Mouse (Mus musculus) frontal cortex, postnatal 14 days (tissue): Measurements from ENCODE around the gene Atp2b4.

Experiments used
- DNase-seq, 2 experiments: peaks; one replicate each; pipeline ENCODE4 v3.0.0; 2022; ENCODE audit warnings: low spot score in 2 of 2

The Atp2b4 gene

DNA sequence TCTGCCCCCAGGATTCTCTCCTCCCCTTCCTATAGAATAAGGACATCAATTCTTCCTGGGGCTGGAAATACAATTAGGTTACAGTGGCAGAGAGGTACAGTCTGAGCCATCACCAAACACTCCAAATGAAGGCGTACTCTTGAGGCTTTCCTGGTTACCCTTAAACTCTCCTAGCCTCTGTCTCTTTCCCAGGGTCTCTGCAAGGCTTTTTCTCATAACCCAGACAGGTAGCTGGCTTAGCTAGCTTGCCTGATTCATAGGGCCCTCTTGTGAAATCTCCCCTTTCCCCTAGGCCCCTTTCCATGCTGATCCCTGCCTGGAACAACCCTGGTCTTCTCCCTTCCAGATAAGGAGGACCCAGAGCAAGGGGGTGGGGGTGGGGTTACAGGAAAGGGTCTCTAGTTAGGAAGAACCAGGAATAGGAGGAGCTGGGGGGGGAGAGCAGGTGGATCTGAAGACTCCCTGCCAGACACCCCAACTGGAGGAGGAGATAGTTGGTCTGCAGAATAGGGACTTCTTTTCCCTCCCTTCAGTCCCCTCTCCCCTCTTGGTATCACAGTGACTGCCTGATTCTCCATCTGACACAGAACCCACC lies 1.9 kb downstream of the Atp2b4 start:
- DNase-seq, result no peak

DNA sequence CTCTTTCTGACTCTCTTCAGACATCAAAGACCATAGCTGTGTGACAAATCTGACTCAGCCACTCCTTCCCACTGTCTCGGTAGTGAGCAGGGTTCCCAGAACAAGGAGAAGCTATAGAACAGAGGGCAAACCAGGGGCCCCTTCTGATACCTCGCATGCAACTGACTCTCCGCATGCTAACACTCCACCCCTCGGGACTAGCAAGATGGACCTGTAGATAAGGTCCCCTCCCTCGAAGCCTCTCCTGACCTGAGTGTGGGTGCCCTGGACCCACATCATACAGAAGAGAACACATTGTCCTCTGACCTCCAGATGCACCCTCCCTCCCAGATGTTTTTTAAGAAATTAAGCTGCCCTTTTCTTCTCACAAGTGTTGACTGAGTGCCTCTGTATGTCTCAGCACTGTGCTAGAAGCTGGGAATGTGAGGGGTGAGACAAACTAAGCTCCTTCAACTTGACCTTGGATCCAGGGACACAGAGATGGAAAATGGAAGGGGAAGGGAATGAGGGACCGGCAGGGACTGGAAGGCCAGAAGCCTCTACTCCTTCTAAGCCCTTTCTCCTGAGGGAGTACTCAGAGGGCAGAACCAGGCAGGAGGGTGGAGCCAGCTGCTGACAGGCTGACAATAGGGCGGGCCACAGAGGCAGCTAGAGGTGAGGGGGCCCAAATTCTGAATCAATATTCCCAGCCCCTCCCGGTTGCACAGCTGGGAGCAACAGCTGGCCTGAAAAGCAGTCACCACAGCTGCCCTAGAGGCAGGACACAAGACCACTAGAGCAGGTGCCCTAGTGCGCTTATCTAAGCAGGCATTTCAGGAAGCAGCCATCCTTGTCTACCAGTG lies 2.6 kb downstream of the Atp2b4 start:
- DNase-seq, result no peak

DNA sequence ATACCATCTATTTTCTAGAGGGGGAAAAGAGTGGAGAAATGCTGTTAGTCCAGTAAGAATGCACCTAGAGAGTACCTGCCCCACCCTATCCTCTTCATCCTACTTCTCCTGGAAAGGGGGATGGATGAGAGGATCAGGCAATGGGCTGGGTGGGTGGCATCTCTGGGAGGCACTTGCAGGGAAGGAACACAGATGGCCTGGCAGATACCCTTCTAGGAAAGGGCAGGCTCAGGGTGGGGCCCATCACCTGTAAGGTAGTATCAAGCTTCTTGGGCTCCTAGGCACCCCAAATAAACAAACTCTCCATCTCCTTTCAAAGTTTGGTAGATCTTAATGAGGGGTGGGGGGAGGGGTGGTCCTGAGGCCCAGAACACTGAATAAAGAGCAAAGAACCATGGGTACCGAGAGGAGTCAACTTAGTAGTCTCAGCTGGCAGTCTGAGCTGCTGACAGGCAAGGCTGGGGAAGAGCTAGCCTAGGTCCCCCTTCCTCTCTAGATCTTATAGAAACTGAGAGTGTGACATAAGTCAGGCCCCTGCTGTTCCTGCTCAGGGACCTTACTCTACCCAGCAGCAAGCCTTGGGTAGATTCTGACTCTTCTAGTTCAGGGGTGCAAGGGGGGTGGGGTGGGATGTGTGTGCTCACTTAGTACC lies 3.4 kb downstream of the Atp2b4 start:
- no peak for DNase-seq

DNA sequence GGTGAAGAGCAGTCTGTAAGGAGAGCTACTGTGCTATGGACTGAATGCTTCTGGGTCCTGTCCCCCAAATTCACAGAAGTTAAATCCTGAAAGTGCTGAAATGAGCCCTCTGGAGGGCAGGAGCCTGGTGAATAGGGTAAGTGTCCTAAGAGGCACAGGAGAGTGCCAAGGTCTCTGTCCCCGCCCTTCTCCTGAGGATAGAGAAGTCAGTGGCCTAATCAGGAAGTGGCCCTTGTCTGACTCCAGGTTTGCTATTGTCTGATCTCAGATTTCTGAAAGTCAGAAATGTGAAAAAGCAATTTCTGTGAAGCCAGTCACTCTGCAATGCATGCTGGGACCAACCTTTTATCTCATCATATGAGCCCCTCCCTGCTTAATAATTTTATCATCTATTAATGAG lies 7.2 kb downstream of the Atp2b4 start:
- no peak for DNase-seq

DNA sequence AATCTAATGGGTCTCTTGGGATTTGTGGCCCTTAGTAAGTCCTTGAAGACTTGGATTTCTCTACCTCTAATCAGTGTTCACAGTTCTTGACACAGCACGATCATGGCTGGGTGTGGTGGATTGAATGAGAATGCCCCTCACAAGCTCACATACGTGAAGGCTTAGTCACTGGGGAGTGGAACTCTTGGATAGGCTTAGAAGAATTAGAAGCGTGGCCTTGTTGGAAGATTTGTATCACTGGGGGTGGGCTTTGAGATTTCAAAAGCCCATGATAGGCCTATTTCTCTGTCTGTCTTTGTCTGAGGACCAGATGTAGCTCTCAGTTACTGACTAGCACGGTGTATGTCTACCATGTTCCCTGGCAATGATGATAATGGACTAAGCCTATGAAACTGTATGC lies 10.8 kb downstream of the Atp2b4 start:
- no peak for DNase-seq

DNA sequence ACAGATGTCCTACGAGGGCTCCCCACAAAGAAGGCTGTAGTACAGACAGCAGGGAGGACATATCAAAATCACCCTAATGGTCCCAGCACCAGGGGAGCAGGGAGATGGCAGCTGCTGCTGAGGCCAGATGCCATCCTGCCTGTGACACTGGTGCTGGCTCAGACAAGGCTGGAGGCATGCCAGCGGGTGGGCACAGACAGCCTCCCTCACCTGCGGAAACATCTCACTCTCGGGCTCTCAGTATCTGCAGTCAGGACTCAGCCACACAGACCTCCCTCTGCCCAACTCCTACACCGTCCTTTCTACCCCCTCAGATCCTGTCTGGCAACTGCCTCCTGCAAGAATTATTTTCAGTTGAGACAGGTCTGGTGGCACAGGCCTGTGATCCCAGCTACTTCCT lies 12.0 kb downstream of the Atp2b4 start:
- no peak for DNase-seq

DNA sequence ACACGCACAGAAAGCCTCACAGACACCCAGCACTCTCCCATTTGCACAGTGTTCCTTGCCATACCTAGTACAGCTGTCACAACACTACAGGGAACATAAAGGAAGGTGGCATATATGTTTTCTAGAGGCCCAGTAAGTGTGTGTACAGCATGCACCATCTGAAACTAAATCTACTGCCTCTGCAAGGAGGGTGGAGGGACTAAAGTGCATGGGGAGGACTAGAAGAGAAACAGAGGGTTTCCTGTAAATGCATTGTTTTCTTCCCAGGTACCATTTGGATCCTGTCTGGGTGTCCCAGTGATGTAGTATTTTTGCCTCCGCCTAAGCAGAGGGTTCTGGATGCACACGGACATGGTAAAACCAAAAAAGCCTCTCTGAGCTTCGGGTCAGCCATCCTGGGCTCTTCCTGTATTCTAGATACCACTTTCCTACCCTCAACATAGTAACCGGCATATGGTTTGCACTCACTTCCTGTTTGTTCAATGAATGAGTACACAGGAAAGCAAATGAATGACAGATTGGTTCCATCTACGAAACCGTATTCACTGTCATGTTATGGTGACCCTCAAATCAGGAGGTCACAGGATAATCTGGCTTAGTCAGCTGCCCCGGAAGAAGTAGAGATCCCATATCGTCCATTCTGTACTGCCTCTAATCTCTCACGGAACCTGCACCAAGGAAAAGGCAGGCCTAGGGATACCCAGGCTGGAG lies 13.2 kb downstream of the Atp2b4 start:
- no peak for DNase-seq

DNA sequence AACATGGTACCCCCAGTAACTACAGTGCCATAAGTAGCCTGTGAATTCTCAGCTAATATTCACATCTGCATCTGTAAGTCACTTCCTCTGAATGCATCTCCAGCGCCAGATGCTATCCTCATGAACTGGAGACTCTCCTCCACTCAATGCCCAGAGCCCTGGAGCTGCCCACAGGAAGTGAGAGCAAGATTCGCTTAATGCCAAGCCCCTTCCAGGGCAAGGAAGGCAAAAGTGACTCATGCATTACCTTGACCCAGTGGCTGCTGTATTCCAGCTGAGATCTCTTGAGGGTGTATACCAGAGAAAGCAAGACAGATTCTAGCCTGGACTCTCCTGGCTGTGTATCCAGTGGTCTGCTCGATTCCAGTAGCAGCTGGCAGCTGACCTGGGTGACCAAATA lies 16.2 kb downstream of the Atp2b4 start:
- DNase-seq, result no peak

DNA sequence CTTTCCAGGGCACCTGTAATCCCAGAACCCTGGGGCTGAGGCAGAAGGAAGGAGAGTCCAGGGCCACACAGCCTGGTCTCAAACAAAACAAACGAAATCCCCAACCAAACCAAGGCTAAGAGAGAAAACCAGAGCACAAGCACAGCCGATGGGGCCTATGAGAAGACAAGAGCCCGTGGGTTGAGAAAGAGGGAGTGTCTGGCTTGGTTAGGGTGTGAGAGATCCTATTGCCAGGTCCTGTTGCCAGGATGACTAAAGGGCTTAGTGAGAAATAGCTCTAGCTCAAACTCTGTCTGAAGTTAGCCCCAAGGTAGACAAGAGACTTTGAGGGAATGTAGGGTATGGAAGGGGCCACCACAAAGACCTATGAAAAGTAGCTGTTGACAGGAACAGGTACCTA lies 19.3 kb downstream of the Atp2b4 start:
- DNase-seq, result no peak

DNA sequence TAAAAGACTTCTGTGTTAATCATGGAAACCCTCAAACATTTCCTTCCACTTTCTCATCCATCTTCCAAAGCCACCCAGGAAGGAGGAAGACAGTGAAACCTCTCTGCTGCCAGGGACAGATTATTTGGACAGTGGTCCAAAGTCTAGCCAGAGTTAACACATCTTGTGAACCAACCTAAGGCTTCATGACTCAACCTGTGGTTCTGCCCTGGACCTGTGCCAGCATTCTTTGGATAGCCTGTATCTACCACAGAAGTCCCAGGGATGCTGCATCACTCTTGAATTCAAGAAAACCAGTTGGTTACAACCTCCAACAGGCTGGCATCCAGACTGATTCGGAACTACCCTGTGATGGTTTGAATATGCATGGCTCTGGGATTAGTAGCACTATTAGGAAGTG lies 21.8 kb downstream of the Atp2b4 start:
- DNase-seq, result no peak

DNA sequence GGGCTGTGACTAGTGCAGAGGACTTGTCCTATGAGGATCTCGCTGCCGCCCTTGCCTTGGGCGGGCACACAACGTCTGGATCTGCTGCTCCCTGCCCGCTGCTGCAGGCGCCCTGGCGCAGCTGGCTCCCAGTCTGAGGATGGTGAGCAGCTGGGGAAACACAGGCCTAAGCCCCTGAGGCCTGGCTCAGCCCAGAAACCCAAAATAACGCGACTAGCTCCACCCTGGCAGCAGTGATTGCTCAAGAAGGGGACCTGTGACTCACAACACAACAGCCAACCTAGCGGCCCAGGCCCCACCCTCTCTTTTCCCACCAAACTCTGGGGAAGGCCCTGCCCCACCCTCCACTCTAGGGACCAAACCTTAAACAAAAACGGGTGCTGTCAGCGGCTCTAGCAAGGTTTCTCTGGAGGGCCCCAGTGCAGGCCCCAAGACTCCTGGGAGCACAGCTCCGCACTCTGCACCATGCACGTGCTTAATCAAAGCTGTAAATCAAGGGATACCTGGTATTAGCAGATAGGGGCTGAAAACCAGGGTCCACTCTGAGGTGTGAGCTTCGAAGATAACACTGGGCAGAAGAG lies 23.1 kb downstream of the Atp2b4 start:
- DNase-seq, result no peak

DNA sequence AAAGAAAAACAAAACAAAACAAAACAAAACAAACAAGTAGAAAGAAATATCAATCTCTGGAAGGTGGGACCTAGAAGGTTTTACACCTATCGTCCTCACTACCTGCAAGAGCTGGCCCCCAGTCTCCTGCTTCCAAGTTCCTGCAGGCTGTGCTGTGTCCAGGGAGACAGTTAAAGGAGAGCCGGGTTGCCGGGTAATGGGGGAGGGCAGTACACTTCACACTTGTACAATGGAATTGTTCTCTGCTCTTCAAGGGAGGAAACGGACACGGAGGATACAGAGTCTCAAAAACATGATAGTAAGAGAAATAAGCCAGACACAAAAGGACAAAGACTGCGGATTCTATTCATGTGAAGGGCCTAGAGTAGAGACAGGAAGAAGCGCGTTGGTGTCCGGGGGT lies 28.3 kb downstream of the Atp2b4 start:
- DNase-seq, result no peak

DNA sequence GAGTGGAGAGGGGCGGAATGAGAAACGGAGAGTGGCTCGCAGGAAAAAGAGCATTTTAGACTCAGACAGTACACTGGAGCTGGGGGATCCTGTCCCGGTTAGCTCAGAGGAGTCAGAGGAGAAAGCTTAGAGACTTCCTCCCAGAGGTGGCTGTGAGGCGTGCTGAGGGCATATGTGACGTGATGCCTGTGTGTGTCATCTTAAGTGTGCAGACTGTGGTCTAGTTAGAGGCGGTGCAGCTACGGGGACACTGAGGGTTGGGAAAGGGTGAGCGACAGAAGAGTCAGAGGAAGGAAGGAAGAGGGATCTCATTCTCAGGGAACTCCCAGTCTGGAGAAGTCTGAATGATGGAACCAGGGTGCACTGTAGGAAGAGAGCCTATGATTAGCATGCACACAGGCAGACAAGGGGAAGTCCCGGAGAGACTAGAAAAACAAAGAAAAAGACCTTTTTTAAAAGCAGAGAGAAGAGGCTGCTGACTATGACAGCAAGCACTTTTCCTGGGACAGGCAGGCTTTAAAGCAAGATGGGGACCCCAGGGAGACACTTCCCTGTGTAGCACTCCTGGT lies 28.9 kb downstream of the Atp2b4 start:
- no peak for DNase-seq

DNA sequence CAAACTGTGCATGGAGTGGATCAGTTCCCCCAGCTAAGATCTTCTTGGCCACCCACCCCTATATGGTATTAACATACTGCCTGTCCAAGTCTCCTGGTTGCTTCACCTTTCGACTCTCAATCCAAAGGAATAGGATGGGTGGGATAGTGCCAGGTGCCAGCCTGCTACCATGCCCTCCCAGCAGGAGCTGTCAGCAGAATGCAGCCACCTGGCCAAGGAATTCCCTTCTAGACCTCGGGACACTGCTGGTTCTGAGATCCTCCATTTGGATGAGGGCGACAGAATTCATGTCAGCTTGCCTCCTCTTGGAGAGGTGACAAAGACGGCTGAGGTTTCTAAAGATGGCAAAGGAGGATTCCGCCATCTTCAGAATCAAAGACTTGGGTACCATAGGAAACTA lies 32.8 kb downstream of the Atp2b4 start:
- no peak for DNase-seq

DNA sequence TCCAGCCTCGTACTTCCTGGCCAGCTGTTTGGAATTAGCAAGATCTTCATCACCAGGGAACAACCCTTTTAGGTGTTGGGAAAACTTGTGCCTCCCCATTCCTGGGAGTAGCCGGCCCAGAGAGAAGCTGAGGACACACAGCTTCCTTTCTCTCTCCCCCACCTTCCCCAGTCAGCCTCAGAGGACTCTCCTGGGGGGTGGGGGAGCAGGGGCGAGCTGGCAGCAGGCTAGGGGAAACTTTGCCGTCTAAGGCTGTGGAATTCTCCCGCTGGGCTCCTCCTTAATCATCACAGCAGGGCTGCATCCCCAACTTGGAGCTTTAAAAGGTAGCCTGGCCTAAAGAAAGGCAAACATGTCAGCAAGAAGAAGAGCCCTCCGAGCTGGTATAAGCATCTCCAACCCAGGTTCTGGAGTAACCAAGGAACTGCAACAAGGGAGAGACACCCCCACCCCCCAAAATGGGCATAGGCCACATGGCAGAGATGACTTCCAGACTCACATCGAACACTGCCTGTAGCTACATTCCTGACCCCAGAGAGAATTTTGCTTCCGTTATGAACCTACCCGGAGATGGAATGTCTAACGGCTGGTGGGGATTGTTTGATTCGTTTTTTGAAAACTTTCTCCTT lies 33.8 kb downstream of the Atp2b4 start:
- DNase-seq, result no peak

DNA sequence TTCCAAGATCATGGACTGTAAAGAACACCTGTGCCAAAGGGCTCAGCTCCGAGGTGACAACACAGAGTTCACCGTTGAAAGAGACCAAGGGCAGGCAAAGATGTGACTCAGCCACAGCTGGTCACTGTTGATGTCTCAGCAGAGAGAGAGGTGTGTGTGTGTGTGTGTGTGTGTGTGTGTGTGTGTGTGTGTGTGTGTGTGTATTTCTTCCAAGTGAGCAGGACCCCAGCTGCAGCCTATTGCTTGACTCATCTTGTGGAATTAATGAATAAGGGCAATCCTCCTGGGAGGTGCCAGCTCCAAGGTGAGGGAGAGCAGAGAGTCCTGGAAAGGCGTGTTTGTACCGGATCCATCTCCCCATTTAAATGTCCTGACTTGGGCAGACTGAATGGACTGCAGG lies 35.5 kb downstream of the Atp2b4 start:
- no peak for DNase-seq

DNA sequence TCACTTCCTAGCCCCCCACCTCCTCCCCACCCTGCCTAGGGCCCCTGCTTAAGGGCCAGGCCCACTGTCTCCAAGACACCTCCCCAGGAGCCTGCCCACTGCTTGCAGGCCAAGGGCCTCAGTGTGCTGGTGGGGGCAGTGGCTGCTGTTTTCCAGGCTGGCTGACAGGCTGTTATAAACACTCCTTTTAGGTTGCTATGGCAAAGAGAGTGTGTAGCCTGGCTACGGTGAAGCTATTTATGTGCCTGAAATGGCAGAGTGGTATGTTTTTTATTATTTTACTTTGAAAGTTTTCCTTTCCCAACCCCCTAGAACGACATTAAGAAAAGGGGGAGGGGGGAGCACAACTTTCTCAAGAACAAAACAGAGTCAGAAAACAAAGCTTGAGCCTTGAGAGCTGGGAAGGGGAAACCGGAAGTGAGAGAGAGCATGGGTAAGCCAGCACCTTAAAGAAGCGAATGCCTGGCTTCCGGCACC lies 37.9 kb downstream of the Atp2b4 start:
- DNase-seq, result peak in 1 of 2 experiments; percentile 26

DNA sequence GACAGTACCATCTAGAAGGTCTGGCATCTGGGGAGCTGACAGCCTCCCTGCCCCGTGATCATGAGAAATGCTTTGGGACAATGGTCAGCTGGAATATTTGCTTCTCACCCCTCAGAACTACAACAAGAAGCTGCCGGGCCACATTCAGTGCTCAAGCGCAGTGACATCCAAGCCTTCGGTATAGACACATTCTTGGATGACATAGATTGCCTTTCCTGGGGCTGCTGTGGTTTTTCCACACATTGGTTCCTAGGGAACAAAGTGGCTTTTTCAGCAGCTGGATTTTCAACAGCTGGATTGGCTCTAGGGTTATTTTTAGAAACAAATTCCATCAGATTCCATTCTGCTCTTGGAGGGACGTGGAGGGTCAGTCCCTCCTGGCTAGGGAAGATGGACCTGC lies 39.6 kb downstream of the Atp2b4 start:
- DNase-seq, result no peak

DNA sequence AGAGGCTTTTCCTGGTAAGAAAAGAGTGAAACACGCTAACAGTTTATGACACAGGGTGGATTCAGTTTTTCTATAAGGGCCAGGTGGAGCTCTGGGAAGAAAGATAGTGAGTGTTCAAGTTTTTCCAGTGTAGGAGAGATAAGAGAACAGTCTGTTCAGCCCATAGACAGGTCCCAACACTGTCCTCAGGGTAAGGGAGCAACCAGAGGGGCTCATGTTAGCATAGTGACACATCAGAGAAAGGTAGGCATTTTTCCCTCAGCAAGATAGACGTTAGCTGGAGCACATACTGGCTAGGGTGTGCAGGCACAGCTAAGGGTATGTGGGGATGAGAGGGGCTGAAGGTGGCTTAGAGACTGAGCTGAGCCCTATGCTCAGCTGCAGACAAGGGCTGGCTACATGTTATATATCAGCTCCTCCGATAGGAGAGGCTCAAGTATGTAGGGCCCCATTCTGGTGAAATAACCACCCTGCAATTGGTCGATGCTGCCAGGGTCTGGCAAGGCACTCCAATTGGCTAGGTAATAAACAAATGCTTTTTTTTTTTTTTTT lies 46.4 kb downstream of the Atp2b4 start:
- no peak for DNase-seq

DNA sequence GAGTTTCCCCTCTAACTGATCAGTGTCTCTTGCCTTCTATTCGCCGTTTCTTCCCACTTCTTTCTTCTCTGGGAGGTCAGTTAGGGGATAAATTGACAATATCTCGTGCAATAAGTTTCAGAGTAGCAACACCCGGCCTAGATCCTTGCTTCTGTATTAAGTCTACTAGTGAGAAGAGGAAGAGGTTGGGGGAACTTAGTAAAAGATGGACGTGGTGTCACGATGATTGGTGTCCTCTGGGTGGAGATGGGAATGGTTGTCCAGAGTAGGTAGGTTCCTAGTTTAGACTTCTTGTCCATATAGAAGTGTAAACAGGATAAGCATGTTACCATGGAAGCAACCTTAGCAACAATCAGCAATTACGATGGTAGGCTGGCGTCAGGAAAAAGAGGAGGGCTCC lies 47.5 kb downstream of the Atp2b4 start:
- no peak for DNase-seq

DNA sequence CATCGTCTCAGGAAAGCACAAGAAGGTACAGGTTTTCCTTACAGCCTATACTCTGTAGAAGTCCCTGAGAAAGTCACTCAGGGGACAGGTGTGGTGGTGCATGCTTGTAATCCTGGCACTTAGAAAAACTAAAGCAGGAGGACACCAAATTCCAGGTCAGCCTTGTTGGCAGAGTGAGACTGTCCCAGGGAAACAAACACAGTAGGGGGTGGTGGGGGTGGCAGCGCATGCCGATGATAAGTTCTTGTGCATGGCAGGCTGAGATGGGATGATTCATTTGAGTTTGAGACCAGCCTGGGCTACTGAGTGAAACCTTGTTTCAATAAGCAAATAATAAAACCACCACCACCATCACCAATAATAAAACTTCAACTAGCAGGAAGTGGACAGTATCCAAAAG lies 49.2 kb downstream of the Atp2b4 start:
- DNase-seq, result no peak
